Mouse (Mus musculus): ENCODE measurements around the gene Dstn. TPM values are rescaled to one million over a fixed set of nuclear protein-coding genes. Genes with fewer than 3 reads are reported as not detected.

The Dstn gene
- total RNA-seq, 1 experiment from 2014 or later: 94.1 TPM

GRCm38 (mm10) chr2:143914221-143914620 lies 899 bp upstream of the Dstn start:
- ATAC-seq (replicated peaks; ENCODE audit: low read depth, poor library complexity, severe bottlenecking): no peak

- peak; percentile 30 for ATAC-seq (replicated peaks; ENCODE audit: low read depth, poor library complexity, severe bottlenecking)
These were observed 548 bp downstream of the Dstn start for GRCm38 (mm10) chr2:143915600-143916135.

GRCm38 (mm10) chr2:143916229-143916628 lies 1.1 kb downstream of the Dstn start:
- ATAC-seq (replicated peaks; ENCODE audit: low read depth, poor library complexity, severe bottlenecking): peak; percentile 33

GRCm38 (mm10) chr2:143917622-143918021 lies 2.5 kb downstream of the Dstn start:
- no peak for ATAC-seq (replicated peaks; ENCODE audit: low read depth, poor library complexity, severe bottlenecking)

GRCm38 (mm10) chr2:143918831-143919502 lies 3.8 kb downstream of the Dstn start:
- no peak for ATAC-seq (replicated peaks; ENCODE audit: low read depth, poor library complexity, severe bottlenecking)

- ATAC-seq (replicated peaks; ENCODE audit: low read depth, poor library complexity, severe bottlenecking): no peak
These were observed 9.0 kb downstream of the Dstn start for GRCm38 (mm10) chr2:143924085-143924484.

- no peak for ATAC-seq (replicated peaks; ENCODE audit: low read depth, poor library complexity, severe bottlenecking)
These were observed 10.7 kb downstream of the Dstn start for GRCm38 (mm10) chr2:143925826-143926225.

GRCm38 (mm10) chr2:143929607-143930311 lies 14.6 kb downstream of the Dstn start:
- ATAC-seq (replicated peaks; ENCODE audit: low read depth, poor library complexity, severe bottlenecking): no peak

GRCm38 (mm10) chr2:143932340-143932873 lies 17.3 kb downstream of the Dstn start:
- no peak for ATAC-seq (replicated peaks; ENCODE audit: low read depth, poor library complexity, severe bottlenecking)

GRCm38 (mm10) chr2:143933516-143933915 lies 18.4 kb downstream of the Dstn start:
- ATAC-seq (replicated peaks; ENCODE audit: low read depth, poor library complexity, severe bottlenecking): no peak

GRCm38 (mm10) chr2:143934439-143934838 lies 19.3 kb downstream of the Dstn start:
- ATAC-seq (replicated peaks; ENCODE audit: low read depth, poor library complexity, severe bottlenecking): peak; percentile 53

- ATAC-seq (replicated peaks; ENCODE audit: low read depth, poor library complexity, severe bottlenecking): no peak
These were observed 22.7 kb downstream of the Dstn start for GRCm38 (mm10) chr2:143937861-143938260.

- ATAC-seq (replicated peaks; ENCODE audit: low read depth, poor library complexity, severe bottlenecking): no peak; the same call in 1 of the 2 replicates
These were observed 25.3 kb downstream of the Dstn start for GRCm38 (mm10) chr2:143940406-143940805.

- no peak for ATAC-seq (replicated peaks; ENCODE audit: low read depth, poor library complexity, severe bottlenecking)
These were observed 29.7 kb downstream of the Dstn start for GRCm38 (mm10) chr2:143944796-143945195.

GRCm38 (mm10) chr2:143945466-143946075 lies 30.5 kb downstream of the Dstn start:
- ATAC-seq (replicated peaks; ENCODE audit: low read depth, poor library complexity, severe bottlenecking): peak; percentile 63

GRCm38 (mm10) chr2:143946399-143946798 lies 31.3 kb downstream of the Dstn start:
- no peak for ATAC-seq (replicated peaks; ENCODE audit: low read depth, poor library complexity, severe bottlenecking)

- no peak for ATAC-seq (replicated peaks; ENCODE audit: low read depth, poor library complexity, severe bottlenecking)
These were observed 32.9 kb downstream of the Dstn start for GRCm38 (mm10) chr2:143947981-143948380.

GRCm38 (mm10) chr2:143948416-143948815 lies 33.3 kb downstream of the Dstn start:
- ATAC-seq (replicated peaks; ENCODE audit: low read depth, poor library complexity, severe bottlenecking): no peak

- no peak for ATAC-seq (replicated peaks; ENCODE audit: low read depth, poor library complexity, severe bottlenecking)
These were observed 34.1 kb downstream of the Dstn start for GRCm38 (mm10) chr2:143949217-143949616.

GRCm38 (mm10) chr2:143950290-143951027 lies 35.3 kb downstream of the Dstn start:
- no peak for ATAC-seq (replicated peaks; ENCODE audit: low read depth, poor library complexity, severe bottlenecking)
